Mouse (Mus musculus) thymus, postnatal 14 days (tissue): Measurements from ENCODE around the gene Prkcb.

Experiments
- DNase-seq: peaks from one replicate; pipeline ENCODE4 v3.0.0; 2021

The Prkcb gene

GRCm38 (mm10) chr7:122377967-122378366 is 89.4 kb downstream of the Prkcb start:
- no peak for DNase-seq

GRCm38 (mm10) chr7:122378473-122378872 is 89.9 kb downstream of the Prkcb start:
- no peak for DNase-seq

GRCm38 (mm10) chr7:122379292-122379691 is 90.7 kb downstream of the Prkcb start:
- no peak for DNase-seq

GRCm38 (mm10) chr7:122380336-122381130 is 92.0 kb downstream of the Prkcb start:
- no peak for DNase-seq

- peak; percentile 51 for DNase-seq
These were observed 93.0 kb downstream of the Prkcb start for GRCm38 (mm10) chr7:122381560-122381959.

- no peak for DNase-seq
These were observed 94.7 kb downstream of the Prkcb start for GRCm38 (mm10) chr7:122383260-122383659.

GRCm38 (mm10) chr7:122384891-122385290 is 96.3 kb downstream of the Prkcb start:
- DNase-seq = no peak

- DNase-seq = no peak
These were observed 98.0 kb downstream of the Prkcb start for GRCm38 (mm10) chr7:122386567-122386966.

- DNase-seq = peak; percentile 77
These were observed 99.3 kb downstream of the Prkcb start for GRCm38 (mm10) chr7:122387896-122388295.

GRCm38 (mm10) chr7:122388858-122389257 is 100.3 kb downstream of the Prkcb start:
- no peak for DNase-seq

GRCm38 (mm10) chr7:122389633-122390032 is 101.1 kb downstream of the Prkcb start:
- DNase-seq = peak; percentile 31

- DNase-seq = peak; percentile 71
These were observed 101.6 kb downstream of the Prkcb start for GRCm38 (mm10) chr7:122390200-122390599.

- peak; percentile 30 for DNase-seq
These were observed 102.1 kb downstream of the Prkcb start for GRCm38 (mm10) chr7:122390683-122391082.

- peak; percentile 66 for DNase-seq
These were observed 102.8 kb downstream of the Prkcb start for GRCm38 (mm10) chr7:122391382-122391781.

GRCm38 (mm10) chr7:122393964-122394363 is 105.4 kb downstream of the Prkcb start:
- peak; percentile 61 for DNase-seq

- DNase-seq = no peak
These were observed 106.8 kb downstream of the Prkcb start for GRCm38 (mm10) chr7:122395159-122395975.

GRCm38 (mm10) chr7:122395976-122396315 is 107.4 kb downstream of the Prkcb start:
- DNase-seq = no peak

- DNase-seq = no peak
These were observed 109.1 kb downstream of the Prkcb start for GRCm38 (mm10) chr7:122397699-122398098.

- peak; percentile 44 for DNase-seq
These were observed 113.5 kb downstream of the Prkcb start for GRCm38 (mm10) chr7:122402041-122402440.

GRCm38 (mm10) chr7:122403343-122403742 is 114.8 kb downstream of the Prkcb start:
- DNase-seq = peak; percentile 26

GRCm38 (mm10) chr7:122404571-122405393 is 116.2 kb downstream of the Prkcb start:
- peak; percentile 47 for DNase-seq

- no peak for DNase-seq
These were observed 118.1 kb downstream of the Prkcb start for GRCm38 (mm10) chr7:122406625-122407024.

GRCm38 (mm10) chr7:122409945-122410344 is 121.4 kb downstream of the Prkcb start:
- DNase-seq = no peak
